Mouse (Mus musculus) stomach, postnatal 0 days (tissue): Measurements from ENCODE around the gene Ctsa. TPM values are rescaled to one million over a fixed set of nuclear protein-coding genes. Genes with fewer than 3 reads are reported as not detected.

Source experiments
- ATAC-seq: fragments of 200-750 bp; cut with Nextera tagmentation; 2 replicates; pipeline ENCODE4 v1.8.0; 2017; ENCODE audit not compliant: low FRiP score, low TSS enrichment
- DNase-seq: peaks from one replicate; pipeline ENCODE4 v3.0.0-alpha.2; 2016; ENCODE audit warnings: low spot score
- H3K27ac ChIP-seq: fragments of 300-500 bp; sonication (generic); replicated peaks from 2 replicates; pipeline ENCODE4 v1.5.1; 2014; ENCODE audit warnings: mild to moderate bottlenecking, control low read depth
- H3K27me3 ChIP-seq: fragments of 300-500 bp; sonication (generic); 2 replicates; pipeline ENCODE4 v1.6.1; 2014; ENCODE audit warnings: low read length; ENCODE audit not compliant: control insufficient read depth, insufficient read depth
- H3K36me3 ChIP-seq: fragments of 300-500 bp; sonication (generic); 2 replicates; pipeline ENCODE4 v1.6.1; 2014; ENCODE audit warnings: low read length, mixed read lengths; ENCODE audit not compliant: control insufficient read depth, insufficient read depth
- H3K4me1 ChIP-seq: fragments of 300-500 bp; sonication (generic); replicated peaks from 2 replicates; pipeline ENCODE4 v1.6.1; 2014; ENCODE audit warnings: antibody characterized with exemption; ENCODE audit not compliant: control insufficient read depth, insufficient read depth
- H3K4me2 ChIP-seq: fragments of 300-500 bp; sonication (generic); replicated peaks from 2 replicates; pipeline ENCODE4 v1.6.1; 2014; ENCODE audit warnings: low read depth, mild to moderate bottlenecking, control low read depth, moderate library complexity
- H3K4me3 ChIP-seq: fragments of 300-500 bp; sonication (generic); 2 replicates; pipeline ENCODE4 v1.5.1; 2014; ENCODE audit warnings: low read depth, low read length, control low read depth
- H3K9ac ChIP-seq: fragments of 300-500 bp; sonication (generic); 2 replicates; pipeline ENCODE4 v1.6.1; 2014; ENCODE audit warnings: mild to moderate bottlenecking, low read length, control low read depth, mixed read lengths
- H3K9me3 ChIP-seq: fragments of 300-500 bp; sonication (generic); 2 replicates; pipeline ENCODE4 v1.6.1; 2016; ENCODE audit warnings: low read length; ENCODE audit not compliant: control insufficient read depth
- CTCF ChIP-seq: IDR thresholded peaks from 2 replicates; pipeline ENCODE4 v1.5.1; 2016; ENCODE audit warnings: antibody characterized with exemption, low read depth, mild to moderate bottlenecking, moderate library complexity
- EP300 ChIP-seq: optimal IDR thresholded peaks from 2 replicates; pipeline ENCODE3; 2016; ENCODE audit warnings: antibody characterized with exemption
- WGBS: fragments of 180-500 bp; shearing (Covaris S2); extraction: QIAGEN DNeasy Blood & Tissue Kit; methylation state at CpG from one replicate; pipeline ENCODE4 v1.1.7; 2014; 5-methylcytosine and 5-hydroxymethylcytosine counted together
- polyA plus RNA-seq: library from polyadenylated mRNA; unstranded; fragments of >200 nt; fragmentation: Nextera tagmentation; extraction: Ambion mirVana; gene quantifications from 2 replicates; pipeline ENCODE4 v1.2.1, GENCODE M21; 2015

Gene Ctsa
- polyA plus RNA-seq, 1 experiment from 2014 or later = 107 TPM

DNA sequence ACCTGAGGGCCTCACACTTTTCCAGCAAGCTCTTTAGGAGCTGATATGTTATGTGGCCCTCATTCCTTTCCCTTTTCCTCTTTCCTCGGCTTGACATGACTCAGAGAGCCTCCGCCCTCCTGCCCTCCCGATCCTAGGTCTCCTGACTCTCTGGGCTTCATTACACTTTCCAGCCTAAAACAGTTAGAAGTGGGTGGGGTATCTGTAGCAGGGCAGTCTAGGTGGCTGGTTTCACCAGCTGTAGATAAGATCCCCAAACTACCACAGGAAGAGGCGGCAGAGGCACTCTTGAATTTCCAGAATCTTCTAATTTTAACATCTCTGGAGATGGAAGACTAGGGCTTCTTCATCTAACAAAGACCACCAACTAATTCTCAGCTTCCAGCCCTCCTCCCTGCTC is 31.9 kb downstream of the Ctsa start:
- Histone ChIP-seq H3K9ac (no peak overlapping the region), H3K4me2 (no peak overlapping the region), H3K36me3 (no peaks in the 10 kb centered on the region), H3K4me1 (peaks cover 4% of the 10 kb centered on the region), H3K9me3 (no peaks in the 10 kb centered on the region), H3K4me3 (no peak overlapping the region), H3K27ac (no peak overlapping the region), H3K27me3 (no peaks in the 10 kb centered on the region)
- DNase-seq (no peak), ATAC-seq (no peak)
- WGBS = 59% methylated on average over 4 of the region's 4 CpGs
- TF ChIP-seq CTCF (no peak), EP300 (no peak)

DNA sequence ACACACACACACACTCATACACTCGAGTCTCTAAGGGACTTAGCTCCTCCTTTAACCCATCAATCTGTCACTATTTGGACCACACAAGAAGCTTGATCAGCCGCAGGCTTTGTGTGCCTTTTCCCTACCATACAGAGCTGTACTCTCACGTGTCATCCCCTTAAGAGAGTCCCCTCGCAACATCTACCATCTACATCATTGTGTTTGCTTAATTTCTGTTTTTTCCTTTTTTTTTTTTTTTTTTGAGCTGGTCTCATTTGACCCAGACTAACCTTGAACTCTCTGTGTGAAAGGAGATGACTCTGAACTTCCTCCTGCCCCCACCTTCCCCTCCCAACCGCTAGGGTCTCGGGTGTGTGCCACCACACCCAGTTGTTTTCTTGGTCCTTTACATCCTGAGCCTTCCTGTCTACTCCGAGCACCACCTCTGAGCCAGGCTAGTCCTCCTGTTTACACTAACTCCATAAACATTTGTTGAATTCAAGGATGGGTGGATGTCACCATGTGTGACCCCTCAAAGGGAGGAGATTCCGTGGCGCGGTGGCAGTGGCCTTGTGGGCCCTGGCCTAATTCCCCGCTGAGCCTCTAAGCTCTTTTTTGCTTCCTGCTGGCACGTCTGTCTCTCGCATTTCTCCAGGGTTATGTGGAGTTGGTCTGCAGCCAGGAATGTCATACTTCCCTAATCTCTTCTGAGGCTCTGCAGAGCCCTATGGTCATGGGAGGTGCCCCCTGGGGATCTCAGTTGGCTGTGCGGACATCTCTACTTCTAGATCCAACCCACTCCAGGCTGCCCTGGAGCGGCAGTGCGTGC is 34.3 kb downstream of the Ctsa start:
- H3K4me2 ChIP-seq = no peak overlapping the region
- TF ChIP-seq EP300 (no peak), CTCF (peak; percentile 24; the same call in 1 of the 2 replicates)
- ATAC-seq (peak; percentile 76), DNase-seq (no peak)
- peak overlapping the region; percentile 63 for H3K27ac ChIP-seq
- no peaks in the 10 kb centered on the region for H3K27me3 ChIP-seq
- H3K9me3 ChIP-seq = no peaks in the 10 kb centered on the region
- H3K9ac ChIP-seq = no peak overlapping the region
- no peak overlapping the region for H3K4me3 ChIP-seq
- no peaks in the 10 kb centered on the region; the same call in 1 of the 2 replicates for H3K4me1 ChIP-seq
- 22% methylated on average over 16 of the region's 16 CpGs for WGBS
- H3K36me3 ChIP-seq = no peaks in the 10 kb centered on the region

DNA sequence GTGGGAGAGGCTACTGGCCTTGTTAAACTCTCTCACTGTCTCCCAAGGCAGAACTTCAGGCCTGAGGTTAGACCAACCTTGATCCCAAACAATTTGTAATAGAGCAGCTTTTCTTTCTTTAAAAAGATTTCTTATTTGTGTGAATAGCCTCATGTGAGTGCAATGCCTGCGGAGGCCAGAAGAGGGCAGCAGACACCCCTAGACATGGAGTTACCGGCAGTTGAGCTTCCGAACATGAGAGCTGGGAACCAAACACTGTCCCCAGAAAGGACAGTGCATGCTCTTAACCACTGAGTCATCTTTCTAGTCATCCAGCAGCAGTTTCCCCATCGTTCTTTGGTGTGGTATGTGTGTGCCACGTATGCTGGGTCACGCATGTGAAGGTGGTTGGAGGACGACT is 34.9 kb downstream of the Ctsa start:
- H3K4me3 ChIP-seq = no peak overlapping the region
- TF ChIP-seq EP300 = no peak
- TF ChIP-seq CTCF = peak; percentile 72
- H3K27ac ChIP-seq = peak overlapping the region; percentile 63
- 89% methylated on average over 7 of the region's 7 CpGs for WGBS
- ATAC-seq (no peak), DNase-seq (no peak)
- no peaks in the 10 kb centered on the region for H3K27me3 ChIP-seq
- H3K4me2 ChIP-seq = no peak overlapping the region
- H3K4me1 ChIP-seq = no peaks in the 10 kb centered on the region; the same call in 1 of the 2 replicates
- no peak overlapping the region for H3K9ac ChIP-seq
- H3K9me3 ChIP-seq = no peaks in the 10 kb centered on the region
- H3K36me3 ChIP-seq = no peaks in the 10 kb centered on the region

DNA sequence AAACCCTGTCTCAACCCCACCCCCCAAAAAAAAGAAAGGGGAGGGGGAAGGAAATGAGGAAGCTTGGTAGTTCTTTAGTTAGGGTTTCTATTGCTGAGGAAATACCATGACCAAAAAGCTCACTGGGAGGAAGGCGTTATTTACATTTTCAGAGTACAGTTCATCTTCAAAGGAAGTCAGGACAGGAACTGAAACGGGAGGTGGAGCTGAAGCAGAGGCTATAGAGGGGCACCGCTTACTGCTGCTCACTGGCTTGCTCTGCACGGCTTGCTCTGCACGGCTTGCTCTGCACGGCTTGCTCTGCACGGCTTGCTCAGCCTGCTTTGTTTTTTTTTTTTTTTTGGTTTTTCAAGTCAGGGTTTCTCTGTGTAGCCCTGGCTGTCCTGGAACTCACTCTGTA is 35.8 kb downstream of the Ctsa start:
- Histone ChIP-seq H3K4me2 (no peak overlapping the region), H3K9ac (no peak overlapping the region), H3K4me1 (no peaks in the 10 kb centered on the region; the same call in 1 of the 2 replicates), H3K27me3 (no peaks in the 10 kb centered on the region), H3K36me3 (no peaks in the 10 kb centered on the region), H3K4me3 (no peak overlapping the region), H3K9me3 (no peaks in the 10 kb centered on the region), H3K27ac (no peak overlapping the region)
- no peak for ATAC-seq
- WGBS = 51% methylated on average over 7 of the region's 7 CpGs
- DNase-seq = no peak
- TF ChIP-seq EP300 (no peak), CTCF (no peak)

DNA sequence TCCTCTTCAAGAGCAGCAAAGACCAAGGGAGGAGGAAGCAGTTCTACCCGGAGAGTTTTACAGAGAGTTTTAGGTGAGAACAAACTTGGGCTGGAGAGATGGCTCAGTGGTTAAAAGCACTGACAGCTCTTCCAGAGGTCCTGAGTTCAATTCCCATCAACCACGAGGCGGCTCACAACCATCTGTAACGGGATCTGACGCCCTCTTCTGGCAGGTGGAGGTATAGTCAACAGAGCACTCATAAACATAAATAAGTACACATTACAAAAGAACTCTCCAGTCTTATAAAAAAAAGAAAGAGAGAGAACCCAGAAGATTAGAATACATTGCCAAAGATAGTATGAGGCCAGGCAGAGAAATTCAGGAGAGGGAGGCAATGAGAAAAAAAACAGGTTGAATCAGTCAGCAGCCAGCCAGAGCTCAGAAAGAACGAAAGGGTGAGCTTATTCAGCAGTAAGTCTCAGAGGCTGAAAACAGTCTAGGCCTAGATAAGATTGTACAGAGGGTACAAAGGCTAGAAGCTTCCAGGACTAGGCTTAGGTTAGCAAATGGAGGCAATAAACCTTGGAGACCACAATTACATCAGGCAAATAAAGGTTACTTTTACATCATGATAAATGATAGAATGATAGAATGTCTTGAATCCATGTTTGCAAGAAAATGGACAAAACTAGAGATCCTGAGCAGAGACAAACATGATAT is 39.1 kb downstream of the Ctsa start:
- TF ChIP-seq CTCF = no peak; the same call in 1 of the 2 replicates
- no peak for TF ChIP-seq EP300
- no peak overlapping the region for H3K27ac ChIP-seq
- 54% methylated on average over 6 of the region's 6 CpGs for WGBS
- H3K9me3 ChIP-seq = no peaks in the 10 kb centered on the region
- no peak overlapping the region for H3K4me3 ChIP-seq
- H3K4me1 ChIP-seq = no peaks in the 10 kb centered on the region; the same call in none of the 2 replicates
- ATAC-seq (no peak), DNase-seq (no peak)
- no peaks in the 10 kb centered on the region for H3K27me3 ChIP-seq
- H3K36me3 ChIP-seq = no peaks in the 10 kb centered on the region
- H3K4me2 ChIP-seq = no peak overlapping the region
- no peak overlapping the region for H3K9ac ChIP-seq

DNA sequence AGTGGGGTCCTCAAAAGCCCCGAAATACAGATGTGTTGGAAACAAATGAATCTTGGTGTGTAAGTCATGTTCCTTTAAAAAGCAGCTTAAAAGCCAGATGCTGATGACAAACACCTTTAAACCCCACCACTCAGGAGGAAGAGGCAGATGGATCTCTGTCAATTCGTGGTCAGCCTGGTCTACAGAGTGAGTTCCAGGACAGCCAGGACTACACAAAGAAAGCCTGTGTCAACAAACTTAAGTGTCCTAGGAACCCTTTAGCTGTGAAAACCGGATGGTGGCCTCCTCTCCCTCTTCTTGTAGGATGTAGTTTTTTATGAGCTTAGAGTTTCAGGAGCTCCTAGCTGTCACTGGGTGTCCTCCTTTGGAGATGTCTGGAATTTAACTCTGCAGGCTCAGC is 40.9 kb downstream of the Ctsa start:
- no peaks in the 10 kb centered on the region for H3K27me3 ChIP-seq
- H3K27ac ChIP-seq = peak overlapping the region; percentile 14; the same call in 1 of the 2 replicates
- no peaks in the 10 kb centered on the region for H3K36me3 ChIP-seq
- H3K9ac ChIP-seq = no peak overlapping the region
- WGBS = 44% methylated on average over 3 of the region's 3 CpGs
- TF ChIP-seq CTCF (no peak), EP300 (no peak)
- DNase-seq (no peak), ATAC-seq (no peak)
- no peak overlapping the region for H3K4me2 ChIP-seq
- peaks cover 3% of the 10 kb centered on the region; the same call in 1 of the 2 replicates for H3K4me1 ChIP-seq
- H3K4me3 ChIP-seq = no peak overlapping the region
- H3K9me3 ChIP-seq = no peaks in the 10 kb centered on the region
